Mouse (Mus musculus) neutrophil, adult 83 days (primary cell): ENCODE measurements around the gene Madd. TPM values are rescaled to one million over a fixed set of nuclear protein-coding genes. Genes with fewer than 3 reads are reported as not detected.

Experiments used
- total RNA-seq, 2 experiments: library from RNA; stranded (reverse); gene quantifications; one replicate each; pipeline ENCODE4 v1.2.4; 2023

Madd gene
- 10 to 100 TPM; 55.0 to 72.3 TPM for total RNA-seq

GRCm38 (mm10) chr2:91183711-91184405 is at the start of gene Madd:
Madd (minus strand) TSS chr2:91183837.

DNA sequence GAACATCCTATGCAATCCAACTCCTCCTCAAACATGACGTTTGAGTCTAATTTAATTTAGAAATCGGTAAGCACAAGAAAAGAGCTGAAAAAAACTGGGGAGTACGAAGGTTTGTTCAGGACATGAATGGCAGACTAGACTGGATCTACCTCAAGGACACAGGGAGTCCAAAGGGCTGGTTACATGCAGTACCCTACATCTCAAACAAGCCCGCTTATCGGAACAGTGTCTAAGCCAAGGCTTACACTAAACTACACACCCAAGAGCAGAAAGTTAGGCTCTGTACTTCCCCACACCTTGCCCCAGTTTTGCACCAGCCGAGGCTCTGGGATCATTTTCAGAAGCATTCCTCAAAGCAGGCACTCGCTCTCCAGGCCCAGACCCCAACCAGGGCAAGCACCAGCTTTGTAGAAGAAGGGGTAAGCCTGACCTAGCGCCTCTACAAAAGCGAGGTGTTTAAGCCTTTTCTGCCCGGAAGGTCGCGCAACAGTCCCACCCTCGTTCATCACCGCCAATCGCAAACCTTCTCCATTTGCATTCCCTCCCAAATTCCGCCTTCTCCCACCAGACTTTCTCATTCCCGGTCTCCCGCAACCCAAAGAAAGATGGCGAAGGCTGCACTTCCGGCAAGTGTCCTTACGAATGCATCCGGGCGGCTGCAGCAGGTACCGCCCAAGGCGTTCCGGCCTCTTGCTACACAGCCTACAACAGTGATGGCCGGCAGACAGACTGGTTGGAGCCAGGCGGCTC is 18.8 kb upstream of the Madd start, which contains the start of the genes Nr1h3 and Acp2:
Gene Nr1h3, minus strand, starts transcription at position 613 of the 750 bp plus-strand sequence.
Gene Acp2, plus strand, starts transcription at position 664 of the 750 bp plus-strand sequence.

GRCm38 (mm10) chr2:91117585-91118275 is 65.9 kb downstream of the Madd start, which contains the start of gene Mybpc3:
Mybpc3 (plus strand) TSS chr2:91118144.

Other genes with a start within 250 kb of the Madd start
- 10 to 100 TPM; 47.8 to 52.2 TPM for gene Celf1, start 243.5 kb downstream of the Madd start, total RNA-seq
- gene Rapsn, start 148.2 kb downstream of the Madd start, total RNA-seq = under 1 TPM in 1 of 2 experiments, not detected in 1; 0.46 TPM
- 100 to 1,000 TPM in 1 of 2 experiments, 10 to 100 TPM in 1; 96.4 to 105 TPM for gene Psmc3, start 129.8 kb downstream of the Madd start, total RNA-seq
- 10 to 100 TPM; 13.3 to 20.9 TPM for gene Slc39a13, start 113.4 kb downstream of the Madd start, total RNA-seq
- 100 to 1,000 TPM; 437 to 465 TPM for gene Spi1, start 101.4 kb downstream of the Madd start, total RNA-seq
- 1 to 10 TPM; 1.2 to 1.3 TPM for gene Mybpc3, start 65.7 kb downstream of the Madd start, total RNA-seq
- gene Nr1h3, start 19.0 kb upstream of the Madd start, total RNA-seq = 1 to 10 TPM in 1 of 2 experiments, under 1 TPM in 1; 0.75 to 1.4 TPM
- gene Acp2, start 19.0 kb upstream of the Madd start, total RNA-seq = 10 to 100 TPM; 12.6 to 16.1 TPM
- gene Ddb2, start 53.1 kb upstream of the Madd start, total RNA-seq = 10 to 100 TPM; 11.9 TPM
- gene Pacsin3, start 72.1 kb upstream of the Madd start, total RNA-seq = under 1 TPM in 1 of 2 experiments, not detected in 1; 0.92 TPM
- gene Arfgap2, start 81.1 kb upstream of the Madd start, total RNA-seq = 10 to 100 TPM; 63.1 to 74.2 TPM